Mouse (Mus musculus): ENCODE measurements around the gene Ctsf. TPM values are rescaled to one million over a fixed set of nuclear protein-coding genes. Genes with fewer than 3 reads are reported as not detected.
A peak's percentile ranks its signal among the peaks of the same experiment; 100 is the strongest.

Gene Ctsf
- polyA plus RNA-seq, 1 experiment from 2014 or later, result 61.7 TPM

DNA sequence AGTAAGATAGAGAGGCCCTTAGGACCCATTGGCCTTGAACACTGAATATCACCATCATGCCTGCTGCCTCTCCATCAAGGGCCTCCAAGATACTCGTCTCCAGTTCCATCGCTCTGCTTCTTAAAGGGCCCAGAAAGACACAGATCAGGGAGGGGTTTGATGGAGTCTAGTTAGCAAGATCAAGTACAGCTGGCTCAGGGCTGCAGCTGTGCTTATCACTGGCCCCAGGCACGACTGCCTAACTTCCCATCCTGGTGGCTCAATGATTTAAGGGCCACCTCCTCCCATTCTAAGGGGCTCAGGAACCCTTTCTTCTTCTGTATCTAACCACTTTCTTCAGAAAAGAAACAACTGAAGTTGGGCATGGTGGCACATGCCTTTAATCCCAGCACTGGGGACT, 36.9 kb downstream of the Ctsf start:
- H3K27ac ChIP-seq (replicated peaks), result no peak overlapping the region
- no peak for ATAC-seq (replicated peaks)
- H3K36me3 ChIP-seq, result peaks cover 22% of the 10 kb centered on the region; the same call in 1 of the 2 replicates
- no peak overlapping the region for H3K9ac ChIP-seq (replicated peaks)
- no peak overlapping the region for H3K4me3 ChIP-seq
- no peaks in the 10 kb centered on the region for H3K27me3 ChIP-seq
- H3K4me2 ChIP-seq (replicated peaks), result no peak overlapping the region
- H3K9me3 ChIP-seq, result no peaks in the 10 kb centered on the region
- WGBS, result 80% methylated on average over 3 of the region's 3 CpGs
- H3K4me1 ChIP-seq, result no peaks in the 10 kb centered on the region

DNA sequence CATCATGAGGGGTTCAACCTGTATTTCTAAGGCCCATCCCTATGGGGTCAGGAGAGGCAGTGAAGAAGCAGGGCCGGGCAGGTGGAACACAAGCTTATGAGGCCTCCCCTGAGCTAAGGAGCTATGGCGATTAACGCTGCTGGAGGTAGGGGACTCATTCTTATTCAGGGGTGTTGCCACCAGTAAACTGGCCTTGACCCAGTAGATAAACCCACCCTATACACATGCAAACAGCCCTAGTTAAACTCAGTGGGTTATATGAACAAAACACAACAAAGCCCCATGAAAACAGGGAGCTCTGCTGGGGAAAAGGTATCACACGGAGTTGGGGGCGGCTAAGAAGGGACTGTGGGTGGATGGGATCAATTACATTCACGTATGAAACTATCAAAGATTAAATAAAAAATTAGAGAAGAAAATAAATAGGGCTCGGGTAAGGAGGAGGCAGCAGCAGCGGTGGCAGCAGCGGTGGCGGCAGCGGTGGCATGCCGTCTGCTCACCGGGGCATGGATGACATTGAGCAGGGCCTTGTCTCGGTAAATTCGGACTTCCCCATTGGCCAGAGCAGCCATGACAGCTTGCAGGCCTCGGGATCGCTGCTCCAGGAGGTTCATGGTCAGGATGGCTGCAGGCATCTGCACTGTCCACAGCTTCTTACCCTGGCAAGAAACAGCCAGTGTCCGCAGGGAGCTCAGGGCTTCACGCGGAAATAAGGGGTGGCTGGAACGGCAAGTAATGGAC, 42.0 kb downstream of the Ctsf start:
- no peak overlapping the region for H3K4me3 ChIP-seq
- no peak overlapping the region for H3K27ac ChIP-seq (replicated peaks)
- H3K9ac ChIP-seq (replicated peaks), result no peak overlapping the region
- 56% methylated on average over 21 of the region's 21 CpGs for WGBS
- H3K27me3 ChIP-seq, result no peaks in the 10 kb centered on the region
- no peaks in the 10 kb centered on the region for H3K4me1 ChIP-seq
- ATAC-seq (replicated peaks), result no peak
- peaks cover 29% of the 10 kb centered on the region for H3K36me3 ChIP-seq
- no peaks in the 10 kb centered on the region for H3K9me3 ChIP-seq
- H3K4me2 ChIP-seq (replicated peaks), result no peak overlapping the region

DNA sequence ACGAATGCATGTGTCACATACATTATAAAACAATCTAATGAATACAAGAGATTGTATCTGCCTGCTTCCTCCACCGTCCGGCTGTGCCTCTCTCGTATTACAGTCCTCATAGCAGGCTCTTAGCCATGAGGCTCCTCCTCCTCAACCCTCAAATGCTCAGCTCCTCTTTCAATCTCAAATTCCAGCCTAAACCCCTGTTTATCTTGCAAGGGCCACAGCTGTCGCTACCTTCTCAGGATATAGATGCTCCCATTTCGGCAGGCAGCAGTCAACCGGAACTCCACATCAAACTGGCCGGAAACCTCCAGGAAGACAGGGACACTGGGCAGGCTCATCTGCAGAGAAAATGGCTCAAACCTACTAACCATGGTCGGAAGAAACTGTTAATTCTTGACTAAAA, 44.0 kb downstream of the Ctsf start:
- Histone ChIP-seq H3K27ac (replicated peaks) (no peak overlapping the region), H3K36me3 (peaks cover 29% of the 10 kb centered on the region), H3K9me3 (no peaks in the 10 kb centered on the region), H3K9ac (replicated peaks) (no peak overlapping the region), H3K4me1 (no peaks in the 10 kb centered on the region), H3K4me2 (replicated peaks) (no peak overlapping the region), H3K27me3 (no peaks in the 10 kb centered on the region), H3K4me3 (no peak overlapping the region)
- 89% methylated on average over 9 of the region's 9 CpGs for WGBS
- ATAC-seq (replicated peaks), result no peak

DNA sequence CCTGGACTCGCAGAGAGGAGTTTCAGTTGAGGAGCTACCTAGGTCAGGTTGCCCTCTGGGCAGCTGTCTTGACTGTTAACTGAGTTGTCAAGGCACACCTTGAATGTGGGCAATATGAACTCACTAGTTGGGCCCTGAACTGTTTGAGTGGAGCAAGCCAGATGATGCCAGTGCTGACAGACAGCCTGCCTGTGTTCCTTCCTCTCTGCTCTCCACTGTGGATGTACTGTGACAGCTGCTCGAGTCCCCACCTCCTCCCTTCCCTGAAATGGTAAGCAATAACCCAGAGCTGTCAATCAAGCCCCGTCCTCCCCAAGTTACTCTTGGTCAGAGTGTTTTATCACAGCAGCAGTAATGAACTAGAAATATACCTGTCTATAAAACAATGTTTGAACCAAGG, 45.0 kb downstream of the Ctsf start:
- peaks cover 29% of the 10 kb centered on the region for H3K36me3 ChIP-seq
- no peaks in the 10 kb centered on the region for H3K4me1 ChIP-seq
- no peak overlapping the region for H3K4me3 ChIP-seq
- H3K9me3 ChIP-seq, result no peaks in the 10 kb centered on the region
- ATAC-seq (replicated peaks), result no peak
- 83% methylated on average over 3 of the region's 3 CpGs for WGBS
- no peak overlapping the region for H3K9ac ChIP-seq (replicated peaks)
- no peak overlapping the region for H3K27ac ChIP-seq (replicated peaks)
- H3K4me2 ChIP-seq (replicated peaks), result no peak overlapping the region
- H3K27me3 ChIP-seq, result no peaks in the 10 kb centered on the region

DNA sequence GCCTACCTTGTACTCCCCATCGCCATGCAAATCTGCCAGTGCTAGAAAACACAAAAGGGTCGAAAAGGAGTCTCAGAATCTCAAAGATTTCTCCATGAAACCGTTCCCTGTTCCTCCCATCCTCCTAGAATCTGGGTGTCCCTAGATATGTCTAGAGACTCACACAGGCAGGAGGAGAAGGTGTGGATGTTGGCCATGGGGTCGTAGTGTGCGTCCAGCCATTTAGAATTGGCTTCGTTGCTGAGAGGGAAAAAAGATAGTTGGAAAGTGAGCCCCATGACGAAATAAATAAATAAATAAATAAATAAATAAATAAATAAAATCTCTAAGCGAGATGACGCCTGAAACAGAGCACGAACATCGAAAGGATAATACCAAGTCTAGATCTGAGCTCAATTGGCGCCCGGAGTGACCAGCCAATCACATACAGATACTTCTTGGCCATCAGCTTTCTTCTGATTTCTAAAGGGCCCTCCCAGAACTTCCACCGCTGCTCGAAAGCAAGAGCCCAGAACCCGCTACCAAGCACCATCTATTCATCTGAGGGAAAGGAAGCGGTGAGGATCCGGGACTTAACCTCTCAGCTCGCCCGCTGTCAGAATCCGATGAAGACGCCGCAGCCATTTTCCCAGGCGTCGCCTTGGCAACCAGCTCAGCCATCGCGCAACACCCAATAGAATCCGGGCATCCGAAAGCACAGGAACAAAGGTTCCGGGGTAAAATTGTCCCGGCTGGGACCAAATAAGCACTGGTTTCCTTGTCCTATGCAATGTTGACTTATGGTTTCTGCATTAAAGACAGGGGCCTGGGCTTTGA, 51.3 kb downstream of the Ctsf start, which contains the start of gene Bbs1:
Gene Bbs1 (minus strand): TSS at position 650 of the 816 bp plus-strand sequence.
- H3K4me1 ChIP-seq, result peaks cover 14% of the 10 kb centered on the region
- peak; percentile 80 for ATAC-seq (replicated peaks)
- H3K4me3 ChIP-seq, result peak within 1 kb of the TSS; percentile 55
- H3K9ac ChIP-seq (replicated peaks), result peak within 1 kb of the TSS; percentile 61
- peak within 1 kb of the TSS; percentile 76 for H3K27ac ChIP-seq (replicated peaks)
- H3K36me3 ChIP-seq, result peaks cover 39% of the 10 kb centered on the region
- peak within 1 kb of the TSS; percentile 72 for H3K4me2 ChIP-seq (replicated peaks)
- H3K27me3 ChIP-seq, result no peaks in the 10 kb centered on the region
- WGBS, result 7% methylated on average over 31 of the region's 31 CpGs
- H3K9me3 ChIP-seq, result no peaks in the 10 kb centered on the region

DNA sequence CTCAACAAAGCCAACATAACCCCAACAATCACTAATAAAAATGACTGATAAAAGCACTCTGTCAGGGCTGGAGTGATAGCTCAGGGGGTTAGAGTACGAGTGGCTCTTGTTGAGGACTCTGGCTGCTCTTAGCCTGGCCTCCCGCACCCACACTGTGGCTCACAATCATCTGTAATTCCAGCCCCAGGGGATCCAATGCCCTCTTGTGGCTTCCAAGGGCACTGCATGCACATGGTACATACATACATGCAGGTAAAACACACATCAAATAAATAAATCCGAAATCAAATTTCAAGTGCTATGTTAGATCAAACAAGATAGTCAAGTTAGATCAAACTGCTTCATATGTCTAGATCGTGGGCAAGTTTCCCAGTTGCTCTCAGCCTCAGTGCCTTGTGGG, 53.2 kb downstream of the Ctsf start:
- Histone ChIP-seq H3K4me2 (replicated peaks) (no peak overlapping the region), H3K4me1 (peaks cover 14% of the 10 kb centered on the region), H3K36me3 (peaks cover 44% of the 10 kb centered on the region), H3K27me3 (no peaks in the 10 kb centered on the region), H3K9me3 (no peaks in the 10 kb centered on the region), H3K27ac (replicated peaks) (no peak overlapping the region), H3K4me3 (no peak overlapping the region), H3K9ac (replicated peaks) (no peak overlapping the region)
- ATAC-seq (replicated peaks), result no peak
- 81% methylated on average over 4 of the region's 4 CpGs for WGBS

DNA sequence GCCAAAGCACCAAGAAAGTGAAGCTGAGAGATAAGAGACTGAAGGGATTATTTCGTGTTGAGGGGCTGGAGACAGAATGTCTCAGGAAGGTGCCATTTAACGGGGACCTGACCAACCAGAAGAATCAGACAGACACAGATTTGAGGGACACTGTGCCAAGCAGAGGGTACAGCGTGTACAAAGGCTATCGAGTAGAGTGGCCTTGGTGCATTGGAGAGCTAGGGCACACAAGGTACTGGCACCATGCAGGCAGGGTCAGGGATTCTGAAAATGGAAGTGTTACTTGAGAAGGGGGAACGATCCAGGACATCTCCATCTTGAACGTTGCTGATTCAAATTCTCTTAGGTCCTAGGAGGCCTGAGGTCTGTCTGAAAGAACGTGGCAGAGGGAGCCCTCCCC, 54.4 kb downstream of the Ctsf start:
- no peak overlapping the region for H3K27ac ChIP-seq (replicated peaks)
- no peak overlapping the region for H3K9ac ChIP-seq (replicated peaks)
- H3K9me3 ChIP-seq, result no peaks in the 10 kb centered on the region
- no peaks in the 10 kb centered on the region for H3K27me3 ChIP-seq
- 93% methylated on average over 7 of the region's 7 CpGs for WGBS
- peaks cover 53% of the 10 kb centered on the region for H3K36me3 ChIP-seq
- no peak overlapping the region for H3K4me3 ChIP-seq
- H3K4me1 ChIP-seq, result peaks cover 14% of the 10 kb centered on the region
- no peak for ATAC-seq (replicated peaks)
- no peak overlapping the region for H3K4me2 ChIP-seq (replicated peaks)

Other genes starting within 250 kb of the Ctsf start
- gene Lrfn4, start 239.5 kb upstream of the Ctsf start, polyA plus RNA-seq (2015; fragmentation: Nextera tagmentation; extraction: Ambion mirVana), result 10.9 and 11.7 TPM in 2 replicates
- gene Rce1, start 229.5 kb upstream of the Ctsf start, polyA plus RNA-seq (2015; fragmentation: Nextera tagmentation; extraction: Ambion mirVana), result 53.8 and 56.5 TPM in 2 replicates
- gene Gm960, start 156.5 kb upstream of the Ctsf start, polyA plus RNA-seq (2015; fragmentation: Nextera tagmentation; extraction: Ambion mirVana), result 6.6 and 8.8 TPM in 2 replicates
- gene Sptbn2, start 144.0 kb upstream of the Ctsf start, polyA plus RNA-seq (2015; fragmentation: Nextera tagmentation; extraction: Ambion mirVana), result 30.2 and 31.9 TPM in 2 replicates
- 184 and 193 TPM in 2 replicates for gene Rbm4b, start 98.6 kb upstream of the Ctsf start, polyA plus RNA-seq (2015; fragmentation: Nextera tagmentation; extraction: Ambion mirVana)
- 93.0 and 114 TPM in 2 replicates for gene Rbm4, start 61.2 kb upstream of the Ctsf start, polyA plus RNA-seq (2015; fragmentation: Nextera tagmentation; extraction: Ambion mirVana)
- gene Gm21992, start 43.5 kb upstream of the Ctsf start, polyA plus RNA-seq (2015; fragmentation: Nextera tagmentation; extraction: Ambion mirVana), result 31.3 and 43.7 TPM in 2 replicates
- 81.4 and 84.6 TPM in 2 replicates for gene Rbm14, start 43.5 kb upstream of the Ctsf start, polyA plus RNA-seq (2015; fragmentation: Nextera tagmentation; extraction: Ambion mirVana)
- gene Ccs, start 15.8 kb upstream of the Ctsf start, polyA plus RNA-seq (2015; fragmentation: Nextera tagmentation; extraction: Ambion mirVana), result 36.9 and 39.6 TPM in 2 replicates
- gene Ccdc87, start 15.8 kb upstream of the Ctsf start, polyA plus RNA-seq (2015; fragmentation: Nextera tagmentation; extraction: Ambion mirVana), result 0.41 and 0.74 TPM in 2 replicates
- gene Actn3, start 22.8 kb downstream of the Ctsf start, polyA plus RNA-seq (2015; fragmentation: Nextera tagmentation; extraction: Ambion mirVana), result 0.73 and 0.84 TPM in 2 replicates
- gene Zdhhc24, start 23.5 kb downstream of the Ctsf start, polyA plus RNA-seq (2015; fragmentation: Nextera tagmentation; extraction: Ambion mirVana), result 21.3 and 22.7 TPM in 2 replicates
- 9.7 and 10.6 TPM in 2 replicates for gene Bbs1, start 51.5 kb downstream of the Ctsf start, polyA plus RNA-seq (2015; fragmentation: Nextera tagmentation; extraction: Ambion mirVana)
- gene Dpp3, start 73.2 kb downstream of the Ctsf start, polyA plus RNA-seq (2015; fragmentation: Nextera tagmentation; extraction: Ambion mirVana), result 101 and 103 TPM in 2 replicates
- gene Peli3, start 88.0 kb downstream of the Ctsf start, polyA plus RNA-seq (2015; fragmentation: Nextera tagmentation; extraction: Ambion mirVana), result 11.1 and 11.6 TPM in 2 replicates
- gene Mrpl11, start 107.0 kb downstream of the Ctsf start, polyA plus RNA-seq (2015; fragmentation: Nextera tagmentation; extraction: Ambion mirVana), result 118 and 119 TPM in 2 replicates
- 0.14 and 0.23 TPM in 2 replicates for gene Npas4, start 135.2 kb downstream of the Ctsf start, polyA plus RNA-seq (2015; fragmentation: Nextera tagmentation; extraction: Ambion mirVana)
- 10.1 and 10.4 TPM in 2 replicates for gene Slc29a2, start 168.7 kb downstream of the Ctsf start, polyA plus RNA-seq (2015; fragmentation: Nextera tagmentation; extraction: Ambion mirVana)
- gene B4gat1, start 183.7 kb downstream of the Ctsf start, polyA plus RNA-seq (2015; fragmentation: Nextera tagmentation; extraction: Ambion mirVana), result 51.3 and 54.4 TPM in 2 replicates
- 3.3 and 4.0 TPM in 2 replicates for gene AC124502.3, start 183.8 kb downstream of the Ctsf start, polyA plus RNA-seq (2015; fragmentation: Nextera tagmentation; extraction: Ambion mirVana)
- 52.8 and 55.5 TPM in 2 replicates for gene Brms1, start 186.2 kb downstream of the Ctsf start, polyA plus RNA-seq (2015; fragmentation: Nextera tagmentation; extraction: Ambion mirVana)
- gene Rin1, start 195.4 kb downstream of the Ctsf start, polyA plus RNA-seq (2015; fragmentation: Nextera tagmentation; extraction: Ambion mirVana), result 0.97 and 2.0 TPM in 2 replicates
- gene Cd248, start 212.9 kb downstream of the Ctsf start, polyA plus RNA-seq (2015; fragmentation: Nextera tagmentation; extraction: Ambion mirVana), result 10.3 and 11.1 TPM in 2 replicates
- 7.9 and 8.3 TPM in 2 replicates for gene Tmem151a, start 230.4 kb downstream of the Ctsf start, polyA plus RNA-seq (2015; fragmentation: Nextera tagmentation; extraction: Ambion mirVana)
- 53.0 and 54.3 TPM in 2 replicates for gene Yif1a, start 233.4 kb downstream of the Ctsf start, polyA plus RNA-seq (2015; fragmentation: Nextera tagmentation; extraction: Ambion mirVana)
- 324 and 348 TPM in 2 replicates for gene Cnih2, start 243.4 kb downstream of the Ctsf start, polyA plus RNA-seq (2015; fragmentation: Nextera tagmentation; extraction: Ambion mirVana)

Measured in forebrain, embryonic 15.5 days (tissue).